ENCODE assay signal across 10 mouse cellular contexts in the genomic region with DNA sequence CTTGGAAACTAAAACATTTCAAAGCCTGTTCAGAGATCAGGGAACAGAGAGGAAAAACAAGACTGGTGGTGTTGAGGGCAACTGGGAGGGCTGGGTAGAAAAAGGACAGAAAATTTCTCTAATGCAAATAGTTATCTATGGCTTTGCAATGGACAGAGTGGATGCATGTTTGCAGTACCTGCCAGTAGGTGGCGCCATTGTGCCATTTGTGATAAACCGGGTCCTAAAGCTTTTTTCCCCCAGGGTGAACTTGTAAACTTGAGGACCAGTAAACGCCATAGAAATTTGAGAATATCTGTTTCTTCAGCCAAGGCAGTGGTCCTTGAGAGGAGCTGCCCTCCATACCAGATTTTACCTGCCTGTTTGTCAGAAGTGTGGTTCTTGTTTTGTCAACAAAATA. TPM values are rescaled to one million over a fixed set of nuclear protein-coding genes. Genes with fewer than 3 reads are reported as not detected.
DNase-seq lines count a peak whose midpoint lies in the region; ATAC-seq and TF ChIP-seq lines count a peak whose summit lies in the region.
"Had no signal": no experiment of that assay in that cellular context is flagged by ENCODE, and none has a peak within 500 bp of the region (broad histone marks: within the 10 kb centered on the region; RNA-seq: fewer than 3 reads in every experiment).

No protein-coding gene starts in this region.

- TF ChIP-seq RAD21 in MEL (IDR thresholded peaks at IDR 0.05; ENCODE audit: low read depth, low read length), result peak; percentile 99

- TF ChIP-seq EP300 in MEL (IDR thresholded peaks at IDR 0.05; ENCODE audit: low read depth in 1 of 2, low read length in 2 of 2), result no peak

- no peaks in the 10 kb centered on the region for H3K79me2 ChIP-seq in MEL (ENCODE audit: control insufficient read depth, insufficient read depth, low read length, poor library complexity)

- TF ChIP-seq CTCF in MEL (IDR thresholded peaks at IDR 0.05 in 2 of 3, conservative IDR thresholded peaks at IDR 0.05 in 1 of 3; ENCODE audit: control insufficient read depth in 1 of 3, insufficient read depth in 1 of 3, low read depth in 2 of 3, low read length in 3 of 3, poor library complexity in 1 of 3, severe bottlenecking in 1 of 3), result peak; percentile 85 to 95 (median 89)

- ATAC-seq in intestine, embryonic 14.5 days (replicated peaks; ENCODE audit: low FRiP score, low TSS enrichment, low read depth), result no peak; the same call in 1 of the 2 replicates
- ATAC-seq in intestine, embryonic 16.5 days, result no peak

- H3K36me3 ChIP-seq in intestine, embryonic 14.5 days (ENCODE audit: control insufficient read depth, insufficient read depth, low read length), result no peaks in the 10 kb centered on the region
- H3K36me3 ChIP-seq in intestine, embryonic 16.5 days (ENCODE audit: control insufficient read depth, insufficient read depth, low read length), result no peaks in the 10 kb centered on the region
- peaks cover 0 to 13% of the 10 kb centered on the region in 2 experiments; a peak in 2 of 4 replicates for H3K36me3 ChIP-seq in MEL (ENCODE audit: control insufficient read depth in 1 of 2, insufficient read depth in 2 of 2, low read length in 2 of 2)
- H3K36me3 ChIP-seq: embryonic facial prominence, embryonic 15.5 days had no signal

- no peak for TF ChIP-seq POLR2A in MEL (IDR thresholded peaks at IDR 0.05; ENCODE audit: control insufficient read depth in 1 of 2, insufficient read depth in 1 of 2, low read depth in 1 of 2, low read length in 2 of 2, poor library complexity in 1 of 2)

- H3K9ac ChIP-seq in intestine, embryonic 14.5 days (ENCODE audit: low read length), result no peak overlapping the region
- no peak overlapping the region for H3K9ac ChIP-seq in intestine, embryonic 16.5 days (ENCODE audit: low read depth, low read length)
- no peak overlapping the region for H3K9ac ChIP-seq in MEL (ENCODE audit: control insufficient read depth, low read depth, low read length, poor library complexity, severe bottlenecking)
- H3K9ac ChIP-seq: embryonic facial prominence, embryonic 15.5 days had no signal

- H3K9me3 ChIP-seq in intestine, embryonic 14.5 days (ENCODE audit: control insufficient read depth, low read length), result no peaks in the 10 kb centered on the region
- no peaks in the 10 kb centered on the region for H3K9me3 ChIP-seq in intestine, embryonic 16.5 days (ENCODE audit: control insufficient read depth, low read length)
- H3K9me3 ChIP-seq in MEL (replicated peaks; ENCODE audit: insufficient read depth, low read length), result no peaks in the 10 kb centered on the region
- H3K9me3 ChIP-seq: embryonic facial prominence, embryonic 15.5 days had no signal

- H3K4me3 ChIP-seq in intestine, embryonic 14.5 days (ENCODE audit: low read depth, low read length), result no peak overlapping the region
- no peak overlapping the region for H3K4me3 ChIP-seq in intestine, embryonic 16.5 days (ENCODE audit: low read length)
- H3K4me3 ChIP-seq in MEL (ENCODE audit: control insufficient read depth in 1 of 2, insufficient read depth in 1 of 2, low read depth in 2 of 2, low read length in 2 of 2), result no peak overlapping the region
- H3K4me3 ChIP-seq: embryonic facial prominence, embryonic 15.5 days had no signal

- no peak overlapping the region for H3K27ac ChIP-seq in intestine, embryonic 14.5 days (ENCODE audit: low read depth)
- H3K27ac ChIP-seq in intestine, embryonic 16.5 days (ENCODE audit: low read length), result no peak overlapping the region
- H3K27ac ChIP-seq in MEL (ENCODE audit: control insufficient read depth, low read depth, low read length), result no peak overlapping the region
- H3K27ac ChIP-seq: embryonic facial prominence, embryonic 15.5 days had no signal

- no peaks in the 10 kb centered on the region for H3K27me3 ChIP-seq in intestine, embryonic 14.5 days (replicated peaks; ENCODE audit: control insufficient read depth, insufficient read depth, low read length)
- no peaks in the 10 kb centered on the region for H3K27me3 ChIP-seq in intestine, embryonic 16.5 days (replicated peaks; ENCODE audit: control insufficient read depth, insufficient read depth, low read length)
- H3K27me3 ChIP-seq in MEL (ENCODE audit: control insufficient read depth in 1 of 2, insufficient read depth in 2 of 2, low read length in 2 of 2), result no peaks in the 10 kb centered on the region
- H3K27me3 ChIP-seq: embryonic facial prominence, embryonic 15.5 days had no signal

- H3K4me1 ChIP-seq in intestine, embryonic 14.5 days (replicated peaks; ENCODE audit: control insufficient read depth, insufficient read depth, low read length), result no peaks in the 10 kb centered on the region
- H3K4me1 ChIP-seq in intestine, embryonic 16.5 days (ENCODE audit: control insufficient read depth, insufficient read depth, low read length), result no peaks in the 10 kb centered on the region
- peaks cover 0 to 21% of the 10 kb centered on the region in 2 experiments; a peak in 3 of 4 replicates for H3K4me1 ChIP-seq in MEL (ENCODE audit: control insufficient read depth in 1 of 2, insufficient read depth in 2 of 2, low read length in 2 of 2)
- H3K4me1 ChIP-seq: embryonic facial prominence, embryonic 15.5 days had no signal

- peak; percentile 85 for DNase-seq in intestine, embryonic 14.5 days (ENCODE audit: low spot score)
- peak; percentile 88 for DNase-seq in MEL (ENCODE audit: low read depth, low spot score)
- peak; percentile 52 for DNase-seq in cerebellum, adult 9-10 months
- peak; percentile 81 for DNase-seq in gastrocnemius, postnatal 10 days
- DNase-seq in layer of hippocampus, postnatal 36 days, result peak; percentile 51 to 70
- DNase-seq in naive thymus-derived CD4-positive, alpha-beta T cell, adult 2 months (ENCODE audit: low read depth), result peak; percentile 84
- peak; percentile 74 for DNase-seq in thymus, postnatal 0 days (ENCODE audit: low spot score)

- 2% methylated on average over 3 of the region's 3 CpGs for WGBS in intestine, embryonic 14.5 days
- WGBS in intestine, embryonic 16.5 days, result under 1% methylated on average over 3 of the region's 3 CpGs

- H3K4me2 ChIP-seq in intestine, embryonic 14.5 days (ENCODE audit: low read length), result no peak overlapping the region
- H3K4me2 ChIP-seq in intestine, embryonic 16.5 days (ENCODE audit: low read depth, low read length), result no peak overlapping the region
- H3K4me2 ChIP-seq: embryonic facial prominence, embryonic 15.5 days had no signal

TF ChIP-seq in MEL, 35 proteins besides CTCF, POLR2A, EP300 and RAD21:
- TF ChIP-seq HCFC1 (IDR thresholded peaks at IDR 0.05; ENCODE audit: low read depth, low read length) (no peak), JUND (IDR thresholded peaks at IDR 0.05; ENCODE audit: low read depth, low read length) (no peak), ZMIZ1 (IDR thresholded peaks at IDR 0.05; ENCODE audit: low read depth, low read length) (no peak), UBTF (IDR thresholded peaks at IDR 0.05; ENCODE audit: borderline replicate concordance, insufficient read depth, low read depth, low read length) (no peak), MYC (IDR thresholded peaks at IDR 0.05; ENCODE audit: low read depth, low read length) (no peak), MEF2A (IDR thresholded peaks at IDR 0.05; ENCODE audit: extremely low read depth, insufficient replicate concordance, low read depth, low read length, poor library complexity, severe bottlenecking) (no peak), NELFE (IDR thresholded peaks at IDR 0.05; ENCODE audit: low read depth, low read length) (no peak), MYB (IDR thresholded peaks at IDR 0.05; ENCODE audit: low read depth, low read length) (no peak), MAX (IDR thresholded peaks at IDR 0.05; ENCODE audit: low read length) (no peak), ZNF384 (IDR thresholded peaks at IDR 0.05; ENCODE audit: low read depth, low read length) (0 out of 2 replicates have a peak, but pooled peaks have one; percentile 44), SIN3A (IDR thresholded peaks at IDR 0.05; ENCODE audit: low read length) (no peak), CHD1 (IDR thresholded peaks at IDR 0.05; ENCODE audit: low read depth, low read length) (no peak), ZC3H11A (IDR thresholded peaks at IDR 0.05; ENCODE audit: low read depth, low read length) (peak; percentile 94), SMC3 (IDR thresholded peaks at IDR 0.05; ENCODE audit: low read depth, low read length) (peak; percentile 88), CHD2 (IDR thresholded peaks at IDR 0.05; ENCODE audit: low read length) (no peak), USF1 (IDR thresholded peaks at IDR 0.05; ENCODE audit: low read depth, low read length) (no peak), GATA1 (IDR thresholded peaks at IDR 0.05; ENCODE audit: low read depth, low read length) (peak; percentile 57), ELF1 (IDR thresholded peaks at IDR 0.05; ENCODE audit: low read depth, low read length) (no peak)

RNA-seq across cellular contexts. Expression of gene Acss1, which starts 10.1 kb away (rescaled TPM):
- 18.2 and 19.7 TPM in 2 replicates for polyA plus RNA-seq in intestine, embryonic 14.5 days (2014; fragmentation: Nextera tagmentation; extraction: Ambion mirVana)
- polyA plus RNA-seq in intestine, embryonic 16.5 days (2015; fragmentation: Nextera tagmentation; extraction: Ambion mirVana), result 35.3 and 37.7 TPM in 2 replicates
- total RNA-seq in MEL (2012; rRNA removed), result 10.2 and 12.5 TPM in 2 replicates
- 10 to 100 TPM in 1 of 2 experiments, not detected in 1; 22.6 TPM for polyA plus RNA-seq in MEL (2012; ENCODE audit: insufficient read depth in 1 of 2, insufficient read length in 2 of 2, low read depth in 1 of 2, low replicate concordance in 2 of 2, missing spikeins in 1 of 2)
- total RNA-seq in gastrocnemius, postnatal 10 days (2021), result 10 to 100 TPM; 18.0 to 22.1 TPM
- total RNA-seq in layer of hippocampus, postnatal 36 days (2021), result 10 to 100 TPM; 22.7 to 29.9 TPM
- 22.0 and 25.3 TPM in 2 replicates for polyA plus RNA-seq in thymus, postnatal 0 days (2015; fragmentation: Nextera tagmentation; extraction: Ambion mirVana)

RNA-seq across cellular contexts. Expression of gene Vsx1, which starts 10.8 kb away (rescaled TPM):
- polyA plus RNA-seq in intestine, embryonic 14.5 days (2014; fragmentation: Nextera tagmentation; extraction: Ambion mirVana), result not detected in 2 replicates
- not detected in 2 replicates for polyA plus RNA-seq in intestine, embryonic 16.5 days (2015; fragmentation: Nextera tagmentation; extraction: Ambion mirVana)
- not detected in 2 replicates for total RNA-seq in MEL (2012; rRNA removed)
- polyA plus RNA-seq in MEL (2012; ENCODE audit: insufficient read depth in 1 of 2, insufficient read length in 2 of 2, low read depth in 1 of 2, low replicate concordance in 2 of 2, missing spikeins in 1 of 2), result not detected
- not detected for total RNA-seq in gastrocnemius, postnatal 10 days (2021)
- under 1 TPM in 1 of 2 experiments, not detected in 1; 0.10 TPM for total RNA-seq in layer of hippocampus, postnatal 36 days (2021)
- polyA plus RNA-seq in thymus, postnatal 0 days (2015; fragmentation: Nextera tagmentation; extraction: Ambion mirVana), result not detected in 2 replicates
- polyA plus RNA-seq: liver, embryonic 16.5 days had no signal
